Mouse (Mus musculus): Measurements from ENCODE around the gene Unk. TPM values are rescaled to one million over a fixed set of nuclear protein-coding genes. Genes with fewer than 3 reads are reported as not detected.

Gene Unk
- polyA plus RNA-seq, 1 experiment from 2014 or later, result 7.4 TPM

- Histone ChIP-seq H3K27me3 (replicated peaks; ENCODE audit: control insufficient read depth, insufficient read depth, low read length) (no peaks in the 10 kb centered on the region), H3K9me3 (ENCODE audit: control insufficient read depth) (no peaks in the 10 kb centered on the region), H3K4me1 (replicated peaks; ENCODE audit: control insufficient read depth, insufficient read depth, low read length) (no peaks in the 10 kb centered on the region), H3K4me3 (ENCODE audit: low read depth, low read length) (no peak overlapping the region), H3K9ac (ENCODE audit: low read depth, low read length) (no peak overlapping the region), H3K36me3 (ENCODE audit: control insufficient read depth, insufficient read depth) (peaks cover 21% of the 10 kb centered on the region; the same call in 1 of the 2 replicates), H3K27ac (ENCODE audit: low read depth, low read length) (no peak overlapping the region), H3K4me2 (replicated peaks; ENCODE audit: low read depth) (no peak overlapping the region)
- no peak for TF ChIP-seq CTCF (IDR thresholded peaks at IDR 0.05; ENCODE audit: low read depth)
- no peak for ATAC-seq
- 77% methylated on average over 4 of the region's 4 CpGs for WGBS
Measured at GRCm38 (mm10) chr11:115997047-115997446, 33.1 kb upstream of the Unk start.

GRCm38 (mm10) chr11:115997662-115998061 is 32.5 kb upstream of the Unk start:
- no peaks in the 10 kb centered on the region for H3K9me3 ChIP-seq (ENCODE audit: control insufficient read depth)
- no peak for ATAC-seq
- H3K4me3 ChIP-seq (ENCODE audit: low read depth, low read length), result no peak overlapping the region
- no peak overlapping the region for H3K4me2 ChIP-seq (replicated peaks; ENCODE audit: low read depth)
- no peaks in the 10 kb centered on the region for H3K4me1 ChIP-seq (replicated peaks; ENCODE audit: control insufficient read depth, insufficient read depth, low read length)
- WGBS, result 75% methylated on average over 5 of the region's 5 CpGs
- H3K27me3 ChIP-seq (replicated peaks; ENCODE audit: control insufficient read depth, insufficient read depth, low read length), result no peaks in the 10 kb centered on the region
- peaks cover 18% of the 10 kb centered on the region; the same call in 1 of the 2 replicates for H3K36me3 ChIP-seq (ENCODE audit: control insufficient read depth, insufficient read depth)
- no peak overlapping the region for H3K27ac ChIP-seq (ENCODE audit: low read depth, low read length)
- TF ChIP-seq CTCF (IDR thresholded peaks at IDR 0.05; ENCODE audit: low read depth), result no peak
- H3K9ac ChIP-seq (ENCODE audit: low read depth, low read length), result no peak overlapping the region

- no peak overlapping the region for H3K27ac ChIP-seq (ENCODE audit: low read depth, low read length)
- no peaks in the 10 kb centered on the region for H3K27me3 ChIP-seq (replicated peaks; ENCODE audit: control insufficient read depth, insufficient read depth, low read length)
- H3K4me3 ChIP-seq (ENCODE audit: low read depth, low read length), result no peak overlapping the region
- peaks cover 11% of the 10 kb centered on the region; the same call in 1 of the 2 replicates for H3K36me3 ChIP-seq (ENCODE audit: control insufficient read depth, insufficient read depth)
- no peak overlapping the region for H3K9ac ChIP-seq (ENCODE audit: low read depth, low read length)
- no peaks in the 10 kb centered on the region for H3K9me3 ChIP-seq (ENCODE audit: control insufficient read depth)
- no peak for ATAC-seq
- no peak for TF ChIP-seq CTCF (IDR thresholded peaks at IDR 0.05; ENCODE audit: low read depth)
- WGBS, result 62% methylated on average over 7 of the region's 7 CpGs
- H3K4me1 ChIP-seq (replicated peaks; ENCODE audit: control insufficient read depth, insufficient read depth, low read length), result no peaks in the 10 kb centered on the region
- no peak overlapping the region for H3K4me2 ChIP-seq (replicated peaks; ENCODE audit: low read depth)
Measured at GRCm38 (mm10) chr11:115999027-115999426, 31.1 kb upstream of the Unk start.

GRCm38 (mm10) chr11:115999538-116000143 is 30.5 kb upstream of the Unk start:
- Histone ChIP-seq H3K27me3 (replicated peaks; ENCODE audit: control insufficient read depth, insufficient read depth, low read length) (no peaks in the 10 kb centered on the region), H3K4me3 (ENCODE audit: low read depth, low read length) (no peak overlapping the region), H3K4me1 (replicated peaks; ENCODE audit: control insufficient read depth, insufficient read depth, low read length) (no peaks in the 10 kb centered on the region), H3K36me3 (ENCODE audit: control insufficient read depth, insufficient read depth) (peaks cover 11% of the 10 kb centered on the region; the same call in 1 of the 2 replicates), H3K27ac (ENCODE audit: low read depth, low read length) (no peak overlapping the region), H3K9me3 (ENCODE audit: control insufficient read depth) (no peaks in the 10 kb centered on the region), H3K9ac (ENCODE audit: low read depth, low read length) (no peak overlapping the region), H3K4me2 (replicated peaks; ENCODE audit: low read depth) (no peak overlapping the region)
- TF ChIP-seq CTCF (IDR thresholded peaks at IDR 0.05; ENCODE audit: low read depth), result peak; percentile 78
- no peak for ATAC-seq
- WGBS, result 17% methylated on average over 14 of the region's 14 CpGs

GRCm38 (mm10) chr11:116000607-116001006 is 29.5 kb upstream of the Unk start:
- peaks cover 6% of the 10 kb centered on the region; the same call in 1 of the 2 replicates for H3K4me1 ChIP-seq (replicated peaks; ENCODE audit: control insufficient read depth, insufficient read depth, low read length)
- no peak for ATAC-seq
- no peak for TF ChIP-seq CTCF (IDR thresholded peaks at IDR 0.05; ENCODE audit: low read depth)
- H3K27me3 ChIP-seq (replicated peaks; ENCODE audit: control insufficient read depth, insufficient read depth, low read length), result no peaks in the 10 kb centered on the region
- H3K4me2 ChIP-seq (replicated peaks; ENCODE audit: low read depth), result no peak overlapping the region
- no peak overlapping the region for H3K9ac ChIP-seq (ENCODE audit: low read depth, low read length)
- no peak overlapping the region for H3K4me3 ChIP-seq (ENCODE audit: low read depth, low read length)
- no peaks in the 10 kb centered on the region for H3K9me3 ChIP-seq (ENCODE audit: control insufficient read depth)
- H3K27ac ChIP-seq (ENCODE audit: low read depth, low read length), result no peak overlapping the region
- WGBS, result 72% methylated on average over 10 of the region's 10 CpGs
- peaks cover 11% of the 10 kb centered on the region; the same call in 1 of the 2 replicates for H3K36me3 ChIP-seq (ENCODE audit: control insufficient read depth, insufficient read depth)

GRCm38 (mm10) chr11:116001725-116002124 is 28.4 kb upstream of the Unk start:
- H3K27me3 ChIP-seq (replicated peaks; ENCODE audit: control insufficient read depth, insufficient read depth, low read length), result no peaks in the 10 kb centered on the region
- 78% methylated on average over 6 of the region's 6 CpGs for WGBS
- H3K36me3 ChIP-seq (ENCODE audit: control insufficient read depth, insufficient read depth), result peaks cover 13% of the 10 kb centered on the region; the same call in 1 of the 2 replicates
- ATAC-seq, result no peak
- no peak overlapping the region for H3K9ac ChIP-seq (ENCODE audit: low read depth, low read length)
- TF ChIP-seq CTCF (IDR thresholded peaks at IDR 0.05; ENCODE audit: low read depth), result no peak
- no peak overlapping the region for H3K4me2 ChIP-seq (replicated peaks; ENCODE audit: low read depth)
- H3K9me3 ChIP-seq (ENCODE audit: control insufficient read depth), result no peaks in the 10 kb centered on the region
- no peak overlapping the region for H3K4me3 ChIP-seq (ENCODE audit: low read depth, low read length)
- H3K4me1 ChIP-seq (replicated peaks; ENCODE audit: control insufficient read depth, insufficient read depth, low read length), result peaks cover 11% of the 10 kb centered on the region; the same call in 1 of the 2 replicates
- H3K27ac ChIP-seq (ENCODE audit: low read depth, low read length), result no peak overlapping the region
